Mouse (Mus musculus) bone marrow, adult 2 months (tissue): ENCODE results near the gene Twf2.

ENCODE experiments used
- CTCF ChIP-seq: fragments of 200-500 bp; IDR thresholded peaks from 2 replicates; pipeline ENCODE4 v1.5.1; 2011; ENCODE audit warnings: low read length, control low read depth; ENCODE audit not compliant: control insufficient read depth, insufficient read depth
- POLR2A ChIP-seq: fragments of 200-500 bp; IDR thresholded peaks from 2 replicates; pipeline ENCODE4 v1.6.1; 2011; ENCODE audit warnings: low read depth, mild to moderate bottlenecking, control low read depth, low read length, borderline replicate concordance; ENCODE audit not compliant: control insufficient read depth

DNA sequence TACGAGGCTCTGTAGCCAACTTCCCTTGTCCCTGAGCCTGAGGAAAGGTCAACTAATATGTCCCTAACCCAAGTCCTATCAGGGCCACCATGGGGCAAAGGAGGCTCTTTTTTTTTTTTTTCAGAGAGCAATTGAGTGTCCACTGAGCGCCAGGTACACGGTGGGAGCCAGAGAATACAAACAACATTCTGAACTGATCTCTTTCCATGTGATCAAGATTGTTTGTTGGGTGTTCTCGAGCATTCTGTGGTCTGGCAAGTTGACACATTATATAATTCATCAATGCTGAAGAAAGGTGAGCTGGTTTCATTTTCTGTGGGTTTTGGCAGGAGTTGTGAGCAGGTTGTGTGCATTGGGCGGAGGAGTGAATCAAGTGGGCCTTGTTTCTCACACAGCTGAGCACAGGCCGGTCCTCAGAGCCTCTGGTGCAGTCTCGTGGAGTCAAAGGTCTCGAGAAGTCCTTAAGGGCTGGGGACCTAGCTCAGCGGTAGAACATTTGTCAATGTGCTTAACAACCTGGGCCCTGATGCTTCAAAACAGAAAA lies 60.5 kb downstream of the Twf2 start:
- no peak for TF ChIP-seq POLR2A
- no peak for TF ChIP-seq CTCF
